Mouse (Mus musculus): ENCODE results near the gene Sox2. TPM values are rescaled to one million over a fixed set of nuclear protein-coding genes. Genes with fewer than 3 reads are reported as not detected.

Gene Sox2
- 0.14 and 0.31 TPM in 2 replicates for polyA plus RNA-seq (2014; fragmentation: Nextera tagmentation; extraction: Ambion mirVana)

DNA sequence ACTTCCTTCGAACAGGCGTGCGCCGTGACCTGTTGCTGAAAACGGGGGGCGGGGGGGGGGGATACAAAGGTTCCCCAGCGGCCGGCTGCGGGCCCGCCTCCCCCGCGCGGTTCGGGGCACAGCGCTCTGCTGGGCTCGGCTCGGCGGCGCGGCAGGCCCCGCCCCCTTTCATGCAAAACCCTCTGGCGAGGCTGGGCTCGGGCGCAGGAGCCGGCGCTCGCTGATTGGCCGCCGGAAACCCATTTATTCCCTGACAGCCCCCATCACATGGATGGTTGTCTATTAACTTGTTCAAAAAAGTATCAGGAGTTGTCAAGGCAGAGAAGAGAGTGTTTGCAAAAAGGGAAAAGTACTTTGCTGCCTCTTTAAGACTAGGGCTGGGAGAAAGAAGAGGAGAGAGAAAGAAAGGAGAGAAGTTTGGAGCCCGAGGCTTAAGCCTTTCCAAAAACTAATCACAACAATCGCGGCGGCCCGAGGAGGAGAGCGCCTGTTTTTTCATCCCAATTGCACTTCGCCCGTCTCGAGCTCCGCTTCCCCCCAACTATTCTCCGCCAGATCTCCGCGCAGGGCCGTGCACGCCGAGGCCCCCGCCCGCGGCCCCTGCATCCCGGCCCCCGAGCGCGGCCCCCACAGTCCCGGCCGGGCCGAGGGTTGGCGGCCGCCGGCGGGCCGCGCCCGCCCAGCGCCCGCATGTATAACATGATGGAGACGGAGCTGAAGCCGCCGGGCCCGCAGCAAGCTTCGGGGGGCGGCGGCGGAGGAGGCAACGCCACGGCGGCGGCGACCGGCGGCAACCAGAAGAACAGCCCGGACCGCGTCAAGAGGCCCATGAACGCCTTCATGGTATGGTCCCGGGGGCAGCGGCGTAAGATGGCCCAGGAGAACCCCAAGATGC, at the start of gene Sox2:
TSS of gene Sox2 (plus strand) at position 680 of the 895 bp plus-strand sequence.
- peaks cover 83% of the 10 kb centered on the region for H3K27me3 ChIP-seq (ENCODE audit: control insufficient read depth, insufficient read depth, low read length)
- no peak within 1 kb of the TSS for H3K27ac ChIP-seq (ENCODE audit: low read depth, low read length)
- H3K4me3 ChIP-seq (ENCODE audit: low read depth, low read length), result peak within 1 kb of the TSS; percentile 50
- no peaks in the 10 kb centered on the region for H3K36me3 ChIP-seq (ENCODE audit: control insufficient read depth, insufficient read depth, low read length)
- H3K4me1 ChIP-seq (ENCODE audit: control insufficient read depth, insufficient read depth, low read length), result peaks cover 18% of the 10 kb centered on the region
- no peaks in the 10 kb centered on the region for H3K9me3 ChIP-seq (replicated peaks; ENCODE audit: control insufficient read depth, low read length)
- H3K9ac ChIP-seq (ENCODE audit: low read depth, low read length), result peak within 1 kb of the TSS; percentile 46; the same call in 1 of the 2 replicates
- peak; percentile 78 for ATAC-seq (replicated peaks; ENCODE audit: insufficient number of reproducible peaks, low FRiP score, low TSS enrichment)
- peak within 1 kb of the TSS; percentile 86 for H3K4me2 ChIP-seq
- under 1% methylated on average over 85 of the region's 86 CpGs for WGBS (ENCODE audit: insufficient replicate concordance)

DNA sequence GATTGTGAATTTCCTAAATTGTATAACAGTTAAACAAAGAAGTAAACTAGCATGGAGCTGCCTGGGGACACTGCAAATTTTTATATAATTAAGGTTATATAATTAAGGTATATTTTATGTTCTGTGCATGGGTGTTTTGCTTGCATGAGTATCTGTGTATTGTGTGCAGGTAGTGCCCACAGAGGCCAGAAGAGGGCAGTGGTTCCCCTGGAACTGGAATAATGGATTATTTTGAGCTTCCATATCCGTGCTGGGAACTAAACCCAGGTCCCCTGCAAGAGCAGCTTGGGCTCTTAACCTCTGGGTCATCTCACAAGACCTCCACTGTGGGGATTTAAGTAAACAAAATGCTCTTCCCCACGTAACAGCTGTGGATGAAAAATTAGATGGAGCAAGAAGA, 49.1 kb upstream of the Sox2 start:
- H3K4me3 ChIP-seq (ENCODE audit: low read depth, low read length), result no peak overlapping the region
- no peaks in the 10 kb centered on the region for H3K27me3 ChIP-seq (ENCODE audit: control insufficient read depth, insufficient read depth, low read length)
- H3K4me2 ChIP-seq, result no peak overlapping the region
- no peak overlapping the region for H3K9ac ChIP-seq (ENCODE audit: low read depth, low read length)
- 56% methylated on average over 2 of the region's 2 CpGs for WGBS (ENCODE audit: insufficient replicate concordance)
- H3K36me3 ChIP-seq (ENCODE audit: control insufficient read depth, insufficient read depth, low read length), result no peaks in the 10 kb centered on the region
- H3K9me3 ChIP-seq (replicated peaks; ENCODE audit: control insufficient read depth, low read length), result no peaks in the 10 kb centered on the region
- H3K4me1 ChIP-seq (ENCODE audit: control insufficient read depth, insufficient read depth, low read length), result no peaks in the 10 kb centered on the region
- no peak for ATAC-seq (replicated peaks; ENCODE audit: insufficient number of reproducible peaks, low FRiP score, low TSS enrichment)
- no peak overlapping the region for H3K27ac ChIP-seq (ENCODE audit: low read depth, low read length)

GRCm38 (mm10) chr3:34614107-34614506, 36.1 kb upstream of the Sox2 start:
- Histone ChIP-seq H3K4me2 (no peak overlapping the region), H3K4me3 (ENCODE audit: low read depth, low read length) (no peak overlapping the region)
- 80% methylated on average over 7 of the region's 7 CpGs for WGBS (ENCODE audit: insufficient replicate concordance)

GRCm38 (mm10) chr3:34615526-34615925, 34.7 kb upstream of the Sox2 start:
- Histone ChIP-seq H3K27ac (ENCODE audit: low read depth, low read length) (no peak overlapping the region), H3K27me3 (ENCODE audit: control insufficient read depth, insufficient read depth, low read length) (no peaks in the 10 kb centered on the region), H3K36me3 (ENCODE audit: control insufficient read depth, insufficient read depth, low read length) (no peaks in the 10 kb centered on the region), H3K9ac (ENCODE audit: low read depth, low read length) (no peak overlapping the region), H3K4me1 (ENCODE audit: control insufficient read depth, insufficient read depth, low read length) (no peaks in the 10 kb centered on the region), H3K4me3 (ENCODE audit: low read depth, low read length) (no peak overlapping the region), H3K4me2 (no peak overlapping the region), H3K9me3 (replicated peaks; ENCODE audit: control insufficient read depth, low read length) (no peaks in the 10 kb centered on the region)
- no peak for ATAC-seq (replicated peaks; ENCODE audit: insufficient number of reproducible peaks, low FRiP score, low TSS enrichment)
- WGBS (ENCODE audit: insufficient replicate concordance), result 60% methylated on average over 15 of the region's 15 CpGs

More at GRCm38 (mm10) chr3:34614107-34614506, 36.1 kb upstream of the Sox2 start:
- H3K9me3 ChIP-seq (replicated peaks; ENCODE audit: control insufficient read depth, low read length), result no peaks in the 10 kb centered on the region
- H3K27me3 ChIP-seq (ENCODE audit: control insufficient read depth, insufficient read depth, low read length), result no peaks in the 10 kb centered on the region
- H3K9ac ChIP-seq (ENCODE audit: low read depth, low read length), result no peak overlapping the region
- ATAC-seq (replicated peaks; ENCODE audit: insufficient number of reproducible peaks, low FRiP score, low TSS enrichment), result no peak
- no peak overlapping the region for H3K27ac ChIP-seq (ENCODE audit: low read depth, low read length)
- no peaks in the 10 kb centered on the region for H3K36me3 ChIP-seq (ENCODE audit: control insufficient read depth, insufficient read depth, low read length)
- no peaks in the 10 kb centered on the region for H3K4me1 ChIP-seq (ENCODE audit: control insufficient read depth, insufficient read depth, low read length)

DNA sequence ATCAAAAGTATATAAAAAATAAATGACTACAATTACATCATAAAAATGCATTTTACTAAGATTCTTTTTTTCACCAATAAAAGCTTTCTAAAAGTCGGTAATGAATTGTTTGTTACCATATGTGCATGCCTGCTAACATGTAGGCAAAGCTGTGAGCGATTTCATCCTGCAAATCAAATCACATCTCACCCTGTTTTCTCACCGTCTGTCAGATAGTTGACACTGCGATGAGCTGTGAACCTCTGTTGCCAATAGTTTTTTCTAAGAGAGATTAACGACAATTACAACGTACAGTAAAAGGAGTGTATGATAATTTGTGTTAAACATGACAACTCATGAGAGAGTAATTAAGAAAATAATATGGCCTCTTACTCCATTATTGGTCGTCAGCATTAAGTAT, 31.3 kb upstream of the Sox2 start:
- Histone ChIP-seq H3K4me3 (ENCODE audit: low read depth, low read length) (no peak overlapping the region), H3K9ac (ENCODE audit: low read depth, low read length) (no peak overlapping the region), H3K36me3 (ENCODE audit: control insufficient read depth, insufficient read depth, low read length) (no peaks in the 10 kb centered on the region), H3K27me3 (ENCODE audit: control insufficient read depth, insufficient read depth, low read length) (no peaks in the 10 kb centered on the region), H3K27ac (ENCODE audit: low read depth, low read length) (no peak overlapping the region), H3K4me1 (ENCODE audit: control insufficient read depth, insufficient read depth, low read length) (no peaks in the 10 kb centered on the region), H3K4me2 (no peak overlapping the region), H3K9me3 (replicated peaks; ENCODE audit: control insufficient read depth, low read length) (no peaks in the 10 kb centered on the region)
- ATAC-seq (replicated peaks; ENCODE audit: insufficient number of reproducible peaks, low FRiP score, low TSS enrichment), result no peak
- 67% methylated on average over 7 of the region's 7 CpGs for whole genome bisulfite sequencing (ENCODE audit: insufficient replicate concordance)

DNA sequence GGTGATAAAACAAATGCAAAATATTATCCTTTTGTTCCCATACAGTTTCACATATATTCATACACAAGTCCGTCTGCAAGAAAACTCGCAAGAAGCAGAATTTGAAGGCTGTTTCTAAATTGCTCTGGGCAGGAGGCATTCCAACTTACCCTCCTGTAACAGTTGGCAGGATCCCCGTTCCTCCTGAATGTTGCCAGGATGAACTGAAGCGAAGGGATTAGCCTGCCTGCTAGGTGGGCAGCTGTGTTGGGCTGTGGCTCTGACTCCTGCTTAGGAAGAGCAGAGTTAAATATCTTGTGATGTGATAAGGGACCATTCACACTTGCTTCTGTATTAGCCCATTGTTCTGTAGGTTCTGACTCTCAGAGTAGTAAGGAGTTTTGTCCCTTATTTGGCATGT, 30.1 kb upstream of the Sox2 start:
- no peak overlapping the region for H3K27ac ChIP-seq (ENCODE audit: low read depth, low read length)
- no peaks in the 10 kb centered on the region for H3K36me3 ChIP-seq (ENCODE audit: control insufficient read depth, insufficient read depth, low read length)
- no peak overlapping the region for H3K9ac ChIP-seq (ENCODE audit: low read depth, low read length)
- no peak overlapping the region for H3K4me3 ChIP-seq (ENCODE audit: low read depth, low read length)
- no peaks in the 10 kb centered on the region for H3K27me3 ChIP-seq (ENCODE audit: control insufficient read depth, insufficient read depth, low read length)
- ATAC-seq (replicated peaks; ENCODE audit: insufficient number of reproducible peaks, low FRiP score, low TSS enrichment), result no peak
- H3K4me1 ChIP-seq (ENCODE audit: control insufficient read depth, insufficient read depth, low read length), result no peaks in the 10 kb centered on the region
- no peaks in the 10 kb centered on the region for H3K9me3 ChIP-seq (replicated peaks; ENCODE audit: control insufficient read depth, low read length)
- no peak overlapping the region for H3K4me2 ChIP-seq
- whole genome bisulfite sequencing (ENCODE audit: insufficient replicate concordance), result 66% methylated on average over 4 of the region's 4 CpGs

GRCm38 (mm10) chr3:34624721-34625270, 25.4 kb upstream of the Sox2 start:
- Histone ChIP-seq H3K27ac (ENCODE audit: low read depth, low read length) (no peak overlapping the region), H3K9me3 (replicated peaks; ENCODE audit: control insufficient read depth, low read length) (no peaks in the 10 kb centered on the region), H3K36me3 (ENCODE audit: control insufficient read depth, insufficient read depth, low read length) (no peaks in the 10 kb centered on the region), H3K4me3 (ENCODE audit: low read depth, low read length) (no peak overlapping the region), H3K4me2 (no peak overlapping the region), H3K4me1 (ENCODE audit: control insufficient read depth, insufficient read depth, low read length) (no peaks in the 10 kb centered on the region), H3K27me3 (ENCODE audit: control insufficient read depth, insufficient read depth, low read length) (no peaks in the 10 kb centered on the region), H3K9ac (ENCODE audit: low read depth, low read length) (no peak overlapping the region)
- no peak for ATAC-seq (replicated peaks; ENCODE audit: insufficient number of reproducible peaks, low FRiP score, low TSS enrichment)
- 86% methylated on average over 16 of the region's 16 CpGs for WGBS (ENCODE audit: insufficient replicate concordance)

- Histone ChIP-seq H3K9ac (ENCODE audit: low read depth, low read length) (no peak overlapping the region), H3K4me3 (ENCODE audit: low read depth, low read length) (no peak overlapping the region), H3K9me3 (replicated peaks; ENCODE audit: control insufficient read depth, low read length) (no peaks in the 10 kb centered on the region), H3K4me2 (no peak overlapping the region), H3K36me3 (ENCODE audit: control insufficient read depth, insufficient read depth, low read length) (no peaks in the 10 kb centered on the region), H3K4me1 (ENCODE audit: control insufficient read depth, insufficient read depth, low read length) (no peaks in the 10 kb centered on the region), H3K27me3 (ENCODE audit: control insufficient read depth, insufficient read depth, low read length) (no peaks in the 10 kb centered on the region), H3K27ac (ENCODE audit: low read depth, low read length) (no peak overlapping the region)
- WGBS (ENCODE audit: insufficient replicate concordance), result 68% methylated on average over 8 of the region's 8 CpGs
- ATAC-seq (replicated peaks; ENCODE audit: insufficient number of reproducible peaks, low FRiP score, low TSS enrichment), result no peak
Measured at GRCm38 (mm10) chr3:34626521-34626920, 23.7 kb upstream of the Sox2 start.
